Mouse (Mus musculus) E14TG2a.4 (cell line): ENCODE measurements around the gene Slc22a18.

Source experiments
- CTCF ChIP-seq: conservative IDR thresholded peaks from 2 replicates; pipeline ENCODE4 v1.5.1; 2014; ENCODE audit warnings: low read length
- NANOG ChIP-seq: IDR thresholded peaks from 2 replicates; pipeline ENCODE4 v1.6.1; 2014; ENCODE audit warnings: borderline replicate concordance, low read length, mixed read lengths
- POU5F1 ChIP-seq: IDR thresholded peaks from 2 replicates; pipeline ENCODE4 v1.6.1; 2014; ENCODE audit warnings: low read length, borderline replicate concordance

GRCm38 (mm10) chr7:143481806-143482387 lies 8.4 kb downstream of the Slc22a18 start:
- TF ChIP-seq CTCF (no peak), NANOG (no peak), POU5F1 (no peak)
